Mouse (Mus musculus) CD4-positive, CD25-positive, alpha-beta regulatory T cell, adult 2 months (primary cell): ENCODE results near the gene Aar2.

Experiments used
- DNase-seq: peaks from one replicate; pipeline ENCODE4 v3.0.0-alpha.2; 2012; ENCODE audit warnings: low read depth, low spot score

Aar2 gene

GRCm38 (mm10) chr2:156547123-156547891 lies at the start of gene Aar2:
TSS of gene Aar2 (plus strand) at chr2:156547584.
- peak; percentile 89 for DNase-seq

GRCm38 (mm10) chr2:156497915-156498314 lies 49.5 kb upstream of the Aar2 start:
- peak; percentile 41 for DNase-seq

- no peak for DNase-seq
Measured at GRCm38 (mm10) chr2:156501025-156501424, 46.4 kb upstream of the Aar2 start.

GRCm38 (mm10) chr2:156505533-156505932 lies 41.9 kb upstream of the Aar2 start:
- DNase-seq, result no peak

- no peak for DNase-seq
Measured at GRCm38 (mm10) chr2:156512028-156512427, 35.4 kb upstream of the Aar2 start.

GRCm38 (mm10) chr2:156512561-156512960 lies 34.8 kb upstream of the Aar2 start:
- no peak for DNase-seq

GRCm38 (mm10) chr2:156515102-156515501 lies 32.3 kb upstream of the Aar2 start:
- DNase-seq, result no peak

GRCm38 (mm10) chr2:156515565-156516185 lies 31.7 kb upstream of the Aar2 start:
- peak; percentile 74 for DNase-seq

GRCm38 (mm10) chr2:156516678-156517077 lies 30.7 kb upstream of the Aar2 start:
- DNase-seq, result peak; percentile 23

GRCm38 (mm10) chr2:156518306-156518705 lies 29.1 kb upstream of the Aar2 start:
- no peak for DNase-seq

- DNase-seq, result no peak
Measured at GRCm38 (mm10) chr2:156519584-156519983, 27.8 kb upstream of the Aar2 start.

- DNase-seq, result no peak
Measured at GRCm38 (mm10) chr2:156522994-156523393, 24.4 kb upstream of the Aar2 start.

- no peak for DNase-seq
Measured at GRCm38 (mm10) chr2:156524078-156524477, 23.3 kb upstream of the Aar2 start.

GRCm38 (mm10) chr2:156529726-156530125 lies 17.7 kb upstream of the Aar2 start:
- DNase-seq, result peak; percentile 68

GRCm38 (mm10) chr2:156533160-156533559 lies 14.2 kb upstream of the Aar2 start:
- DNase-seq, result no peak

- DNase-seq, result no peak
Measured at GRCm38 (mm10) chr2:156538817-156539555, 8.4 kb upstream of the Aar2 start.

GRCm38 (mm10) chr2:156540991-156541390 lies 6.4 kb upstream of the Aar2 start:
- DNase-seq, result no peak

GRCm38 (mm10) chr2:156542410-156542809 lies 5.0 kb upstream of the Aar2 start:
- DNase-seq, result no peak

GRCm38 (mm10) chr2:156543804-156544203 lies 3.6 kb upstream of the Aar2 start:
- no peak for DNase-seq

- no peak for DNase-seq
Measured at GRCm38 (mm10) chr2:156552421-156552820, 5.0 kb downstream of the Aar2 start.

- no peak for DNase-seq
Measured at GRCm38 (mm10) chr2:156561808-156562207, 14.4 kb downstream of the Aar2 start.

GRCm38 (mm10) chr2:156563557-156563956 lies 16.2 kb downstream of the Aar2 start:
- no peak for DNase-seq
